Mouse (Mus musculus) lung, postnatal 0 days (tissue): ENCODE measurements around the gene Tmem150c.

Experiments
- CTCF ChIP-seq: IDR thresholded peaks from 2 replicates; pipeline ENCODE4 v1.5.1; 2016; ENCODE audit warnings: antibody characterized with exemption, mild to moderate bottlenecking
- EP300 ChIP-seq: IDR thresholded peaks from 2 replicates; pipeline ENCODE4 v1.6.1; 2016; ENCODE audit warnings: antibody characterized with exemption, mild to moderate bottlenecking, control low read depth

GRCm38 (mm10) chr5:100162857-100163256 is 3.2 kb upstream of the Tmem150c start:
- TF ChIP-seq CTCF (no peak), EP300 (no peak)
